Mouse (Mus musculus): Measurements from ENCODE around the gene Ankrd34a. TPM values are rescaled to one million over a fixed set of nuclear protein-coding genes. Genes with fewer than 3 reads are reported as not detected.

Gene Ankrd34a
- polyA plus RNA-seq, 1 experiment from 2014 or later, result 2.4 TPM

- H3K4me1 ChIP-seq (replicated peaks; ENCODE audit: control insufficient read depth, insufficient read depth, low read length), result peaks cover 2% of the 10 kb centered on the region
- H3K36me3 ChIP-seq (ENCODE audit: control insufficient read depth, insufficient read depth, low read length), result no peaks in the 10 kb centered on the region
- DNase-seq (ENCODE audit: low spot score) (no peak), ATAC-seq (ENCODE audit: low FRiP score) (no peak)
- no peaks in the 10 kb centered on the region for H3K9me3 ChIP-seq (ENCODE audit: control insufficient read depth, low read length)
- no peak overlapping the region for H3K27ac ChIP-seq (ENCODE audit: low read depth, low read length)
- H3K9ac ChIP-seq (ENCODE audit: low read depth, low read length), result no peak overlapping the region
- 84% methylated on average over 16 of the region's 16 CpGs for WGBS
- no peaks in the 10 kb centered on the region for H3K27me3 ChIP-seq (ENCODE audit: control insufficient read depth, insufficient read depth, low read length)
- no peak overlapping the region for H3K4me2 ChIP-seq (replicated peaks; ENCODE audit: low read depth, low read length)
- no peak overlapping the region for H3K4me3 ChIP-seq (ENCODE audit: low read depth, low read length)
These were observed 14.5 kb upstream of the Ankrd34a start for GRCm38 (mm10) chr3:96581771-96582515.

GRCm38 (mm10) chr3:96583386-96583785 lies 13.1 kb upstream of the Ankrd34a start:
- H3K9me3 ChIP-seq (ENCODE audit: control insufficient read depth, low read length), result no peaks in the 10 kb centered on the region
- no peak overlapping the region for H3K4me3 ChIP-seq (ENCODE audit: low read depth, low read length)
- no peak overlapping the region for H3K9ac ChIP-seq (ENCODE audit: low read depth, low read length)
- no peak overlapping the region for H3K4me2 ChIP-seq (replicated peaks; ENCODE audit: low read depth, low read length)
- no peak overlapping the region for H3K27ac ChIP-seq (ENCODE audit: low read depth, low read length)
- no peaks in the 10 kb centered on the region for H3K36me3 ChIP-seq (ENCODE audit: control insufficient read depth, insufficient read depth, low read length)
- no peaks in the 10 kb centered on the region for H3K27me3 ChIP-seq (ENCODE audit: control insufficient read depth, insufficient read depth, low read length)
- ATAC-seq (ENCODE audit: low FRiP score) (no peak), DNase-seq (ENCODE audit: low spot score) (no peak)
- H3K4me1 ChIP-seq (replicated peaks; ENCODE audit: control insufficient read depth, insufficient read depth, low read length), result no peaks in the 10 kb centered on the region; the same call in 1 of the 2 replicates
- 94% methylated on average over 5 of the region's 5 CpGs for WGBS

GRCm38 (mm10) chr3:96590657-96591056 lies 5.8 kb upstream of the Ankrd34a start:
- Histone ChIP-seq H3K9me3 (ENCODE audit: control insufficient read depth, low read length) (no peaks in the 10 kb centered on the region), H3K4me1 (replicated peaks; ENCODE audit: control insufficient read depth, insufficient read depth, low read length) (no peaks in the 10 kb centered on the region), H3K9ac (ENCODE audit: low read depth, low read length) (no peak overlapping the region), H3K36me3 (ENCODE audit: control insufficient read depth, insufficient read depth, low read length) (no peaks in the 10 kb centered on the region), H3K4me3 (ENCODE audit: low read depth, low read length) (no peak overlapping the region), H3K27ac (ENCODE audit: low read depth, low read length) (no peak overlapping the region), H3K27me3 (ENCODE audit: control insufficient read depth, insufficient read depth, low read length) (peaks cover 2% of the 10 kb centered on the region; the same call in 1 of the 2 replicates), H3K4me2 (replicated peaks; ENCODE audit: low read depth, low read length) (no peak overlapping the region)
- ATAC-seq (ENCODE audit: low FRiP score), result no peak
- whole genome bisulfite sequencing, result 78% methylated on average over 4 of the region's 4 CpGs
- DNase-seq (ENCODE audit: low spot score), result no peak

- DNase-seq (ENCODE audit: low spot score), result peak; percentile 43
- H3K4me1 ChIP-seq (replicated peaks; ENCODE audit: control insufficient read depth, insufficient read depth, low read length), result peaks cover 16% of the 10 kb centered on the region
- H3K4me2 ChIP-seq (replicated peaks; ENCODE audit: low read depth, low read length), result peak overlapping the region; percentile 62
- no peak for ATAC-seq (ENCODE audit: low FRiP score)
- peak overlapping the region; percentile 54 for H3K9ac ChIP-seq (ENCODE audit: low read depth, low read length)
- H3K9me3 ChIP-seq (ENCODE audit: control insufficient read depth, low read length), result no peaks in the 10 kb centered on the region
- peak overlapping the region; percentile 47 for H3K4me3 ChIP-seq (ENCODE audit: low read depth, low read length)
- H3K27me3 ChIP-seq (ENCODE audit: control insufficient read depth, insufficient read depth, low read length), result peaks cover 14% of the 10 kb centered on the region; the same call in 1 of the 2 replicates
- WGBS, result 1% methylated on average over 10 of the region's 10 CpGs
- H3K27ac ChIP-seq (ENCODE audit: low read depth, low read length), result peak overlapping the region; percentile 51; the same call in 1 of the 2 replicates
- no peaks in the 10 kb centered on the region for H3K36me3 ChIP-seq (ENCODE audit: control insufficient read depth, insufficient read depth, low read length)
These were observed 3.1 kb upstream of the Ankrd34a start for GRCm38 (mm10) chr3:96593374-96593773.

- Histone ChIP-seq H3K4me3 (ENCODE audit: low read depth, low read length) (peak within 1 kb of the TSS; percentile 47), H3K36me3 (ENCODE audit: control insufficient read depth, insufficient read depth, low read length) (no peaks in the 10 kb centered on the region), H3K9me3 (ENCODE audit: control insufficient read depth, low read length) (no peaks in the 10 kb centered on the region), H3K9ac (ENCODE audit: low read depth, low read length) (peak within 1 kb of the TSS; percentile 54), H3K27ac (ENCODE audit: low read depth, low read length) (peak within 1 kb of the TSS; percentile 51; the same call in 1 of the 2 replicates), H3K27me3 (ENCODE audit: control insufficient read depth, insufficient read depth, low read length) (peaks cover 16% of the 10 kb centered on the region; the same call in 1 of the 2 replicates), H3K4me2 (replicated peaks; ENCODE audit: low read depth, low read length) (peak within 1 kb of the TSS; percentile 62), H3K4me1 (replicated peaks; ENCODE audit: control insufficient read depth, insufficient read depth, low read length) (peaks cover 19% of the 10 kb centered on the region)
- under 1% methylated on average over 36 of the region's 38 CpGs for WGBS
- ATAC-seq (ENCODE audit: low FRiP score), result peak; percentile 86
- peak; percentile 93 for DNase-seq (ENCODE audit: low spot score)
These were observed 2.5 kb upstream of the Ankrd34a start, which contains the start of gene Polr3gl for GRCm38 (mm10) chr3:96593790-96594560. Gene Polr3gl (minus strand): TSS chr3:96594181.

- no peak overlapping the region for H3K4me3 ChIP-seq (ENCODE audit: low read depth, low read length)
- no peak for DNase-seq (ENCODE audit: low spot score)
- H3K9me3 ChIP-seq (ENCODE audit: control insufficient read depth, low read length), result no peaks in the 10 kb centered on the region
- peaks cover 16% of the 10 kb centered on the region; the same call in 1 of the 2 replicates for H3K27me3 ChIP-seq (ENCODE audit: control insufficient read depth, insufficient read depth, low read length)
- H3K9ac ChIP-seq (ENCODE audit: low read depth, low read length), result no peak overlapping the region
- H3K4me2 ChIP-seq (replicated peaks; ENCODE audit: low read depth, low read length), result no peak overlapping the region
- peaks cover 19% of the 10 kb centered on the region for H3K4me1 ChIP-seq (replicated peaks; ENCODE audit: control insufficient read depth, insufficient read depth, low read length)
- WGBS, result 79% methylated on average over 5 of the region's 5 CpGs
- no peak overlapping the region for H3K27ac ChIP-seq (ENCODE audit: low read depth, low read length)
- ATAC-seq (ENCODE audit: low FRiP score), result no peak
- no peaks in the 10 kb centered on the region for H3K36me3 ChIP-seq (ENCODE audit: control insufficient read depth, insufficient read depth, low read length)
These were observed 1.6 kb upstream of the Ankrd34a start for GRCm38 (mm10) chr3:96594851-96595250.

- no peak overlapping the region for H3K27ac ChIP-seq (ENCODE audit: low read depth, low read length)
- 26% methylated on average over 6 of the region's 6 CpGs for WGBS
- H3K4me3 ChIP-seq (ENCODE audit: low read depth, low read length), result no peak overlapping the region
- H3K9ac ChIP-seq (ENCODE audit: low read depth, low read length), result no peak overlapping the region
- DNase-seq (ENCODE audit: low spot score) (peak; percentile 18), ATAC-seq (ENCODE audit: low FRiP score) (no peak)
- H3K36me3 ChIP-seq (ENCODE audit: control insufficient read depth, insufficient read depth, low read length), result no peaks in the 10 kb centered on the region
- H3K4me2 ChIP-seq (replicated peaks; ENCODE audit: low read depth, low read length), result no peak overlapping the region
- H3K4me1 ChIP-seq (replicated peaks; ENCODE audit: control insufficient read depth, insufficient read depth, low read length), result peaks cover 19% of the 10 kb centered on the region
- H3K9me3 ChIP-seq (ENCODE audit: control insufficient read depth, low read length), result no peaks in the 10 kb centered on the region
- H3K27me3 ChIP-seq (ENCODE audit: control insufficient read depth, insufficient read depth, low read length), result peaks cover 16% of the 10 kb centered on the region; the same call in 1 of the 2 replicates
These were observed 775 bp upstream of the Ankrd34a start for GRCm38 (mm10) chr3:96595661-96596060.

- Histone ChIP-seq H3K4me2 (replicated peaks; ENCODE audit: low read depth, low read length) (peak overlapping the region; percentile 90), H3K27me3 (ENCODE audit: control insufficient read depth, insufficient read depth, low read length) (peaks cover 16% of the 10 kb centered on the region; the same call in 1 of the 2 replicates), H3K4me3 (ENCODE audit: low read depth, low read length) (peak overlapping the region; percentile 39), H3K27ac (ENCODE audit: low read depth, low read length) (no peak overlapping the region), H3K36me3 (ENCODE audit: control insufficient read depth, insufficient read depth, low read length) (no peaks in the 10 kb centered on the region), H3K9me3 (ENCODE audit: control insufficient read depth, low read length) (no peaks in the 10 kb centered on the region), H3K9ac (ENCODE audit: low read depth, low read length) (peak overlapping the region; percentile 72), H3K4me1 (replicated peaks; ENCODE audit: control insufficient read depth, insufficient read depth, low read length) (peaks cover 19% of the 10 kb centered on the region)
- WGBS, result 0% methylated on average over 10 of the region's 12 CpGs
- DNase-seq (ENCODE audit: low spot score), result peak; percentile 34
- no peak for ATAC-seq (ENCODE audit: low FRiP score)
These were observed 419 bp downstream of the Ankrd34a start for GRCm38 (mm10) chr3:96596855-96597254.

Measured in hindbrain, embryonic 11.5 days (tissue).